Mouse (Mus musculus): ENCODE data around the gene Pfdn6.
"Not testable (repeated sequence)": the region's sequence is repeated elsewhere in the genome, so short reads cannot be mapped to it uniquely, and the experiment has no call there.

The Pfdn6 gene

GRCm38 (mm10) chr17:33940206-33940805 lies at the start of gene Pfdn6, which contains the start of gene Wdr46:
Pfdn6 (minus strand) TSS chr17:33940343.
Wdr46 (plus strand) TSS chr17:33940660.
- DNase-seq (ENCODE audit: low spot score in 2 of 2) = peak; percentile 86 to 89

- not testable (repeated sequence) for DNase-seq (ENCODE audit: low spot score in 2 of 2)
These were observed 42.0 kb upstream of the Pfdn6 start for GRCm38 (mm10) chr17:33982136-33982535.

- peak; percentile 88 to 90 for DNase-seq (ENCODE audit: low spot score in 2 of 2)
These were observed 41.2 kb upstream of the Pfdn6 start for GRCm38 (mm10) chr17:33981192-33981909.

GRCm38 (mm10) chr17:33980181-33981035 lies 40.3 kb upstream of the Pfdn6 start:
- DNase-seq (ENCODE audit: low spot score in 2 of 2) = no peak

GRCm38 (mm10) chr17:33979512-33980050 lies 39.4 kb upstream of the Pfdn6 start:
- no peak for DNase-seq (ENCODE audit: low spot score in 2 of 2)

GRCm38 (mm10) chr17:33978631-33979031 lies 38.5 kb upstream of the Pfdn6 start:
- DNase-seq (ENCODE audit: low spot score in 2 of 2) = peak in 1 of 2 experiments; percentile 44

GRCm38 (mm10) chr17:33977861-33978557 lies 37.9 kb upstream of the Pfdn6 start:
- DNase-seq (ENCODE audit: low spot score in 2 of 2) = no peak

GRCm38 (mm10) chr17:33973572-33973971 lies 33.4 kb upstream of the Pfdn6 start:
- DNase-seq (ENCODE audit: low spot score in 2 of 2) = no peak

GRCm38 (mm10) chr17:33972691-33973090 lies 32.5 kb upstream of the Pfdn6 start:
- no peak for DNase-seq (ENCODE audit: low spot score in 2 of 2)

GRCm38 (mm10) chr17:33969394-33969793 lies 29.3 kb upstream of the Pfdn6 start:
- no peak for DNase-seq (ENCODE audit: low spot score in 2 of 2)

- no peak for DNase-seq (ENCODE audit: low spot score in 2 of 2)
These were observed 28.8 kb upstream of the Pfdn6 start for GRCm38 (mm10) chr17:33968927-33969326.

- peak in 1 of 2 experiments; percentile 58 for DNase-seq (ENCODE audit: low spot score in 2 of 2)
These were observed 28.3 kb upstream of the Pfdn6 start for GRCm38 (mm10) chr17:33968489-33968888.

- DNase-seq (ENCODE audit: low spot score in 2 of 2) = no peak
These were observed 25.9 kb upstream of the Pfdn6 start for GRCm38 (mm10) chr17:33965846-33966550.

- DNase-seq (ENCODE audit: low spot score in 2 of 2) = no peak
These were observed 25.1 kb upstream of the Pfdn6 start for GRCm38 (mm10) chr17:33965082-33965845.

GRCm38 (mm10) chr17:33962876-33963275 lies 22.7 kb upstream of the Pfdn6 start:
- DNase-seq (ENCODE audit: low spot score in 2 of 2) = no peak

GRCm38 (mm10) chr17:33959948-33960347 lies 19.8 kb upstream of the Pfdn6 start:
- DNase-seq (ENCODE audit: low spot score in 2 of 2) = no peak

GRCm38 (mm10) chr17:33959135-33959534 lies 19.0 kb upstream of the Pfdn6 start:
- DNase-seq (ENCODE audit: low spot score in 2 of 2) = no peak

GRCm38 (mm10) chr17:33958451-33958850 lies 18.3 kb upstream of the Pfdn6 start:
- no peak for DNase-seq (ENCODE audit: low spot score in 2 of 2)

- no peak for DNase-seq (ENCODE audit: low spot score in 2 of 2)
These were observed 17.4 kb upstream of the Pfdn6 start for GRCm38 (mm10) chr17:33957493-33957892.

GRCm38 (mm10) chr17:33956336-33956735 lies 16.2 kb upstream of the Pfdn6 start:
- no peak for DNase-seq (ENCODE audit: low spot score in 2 of 2)
